Mouse (Mus musculus) thymus, postnatal 36 days (tissue): ENCODE measurements around the gene Cbx5.

Source experiments
- DNase-seq, 2 experiments: peaks; one replicate each; pipeline ENCODE4 v3.0.0; 2022; ENCODE audit warnings: mixed read lengths in 2 of 2

Gene Cbx5

GRCm38 (mm10) chr15:103205156-103205555 is 34.5 kb downstream of the Cbx5 start:
- no peak for DNase-seq

DNA sequence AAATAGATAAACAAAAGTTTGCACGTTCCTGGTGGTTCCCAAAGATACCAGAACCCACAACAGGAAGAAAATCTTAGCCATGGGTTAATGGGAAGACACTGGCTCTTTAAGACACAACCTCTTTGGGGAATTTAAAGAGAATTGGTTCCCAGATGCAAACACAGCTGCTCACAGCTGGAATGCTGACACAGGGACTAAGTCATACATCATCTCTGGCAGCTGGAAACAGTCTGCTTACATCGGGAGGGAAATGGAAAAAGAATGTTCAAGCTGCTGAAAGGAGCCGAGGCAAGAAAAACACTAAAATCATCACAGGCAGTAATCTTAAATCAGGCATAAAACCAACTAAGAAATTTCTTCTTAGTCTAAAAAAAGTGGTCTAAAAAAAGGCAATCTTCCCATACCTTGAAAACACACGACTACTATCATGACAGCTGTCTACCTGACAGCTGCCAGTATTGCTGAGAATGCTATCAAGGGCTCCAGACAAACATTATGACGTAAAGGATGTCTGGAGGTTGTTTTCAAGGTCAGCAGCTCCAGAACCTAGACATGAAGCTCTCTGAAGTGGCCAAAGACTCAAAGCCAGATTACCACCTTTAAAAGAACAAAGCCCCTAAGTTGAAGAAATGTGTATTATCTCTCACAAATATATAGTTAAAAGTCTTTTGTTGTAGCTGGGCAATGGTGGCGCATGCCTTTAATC is 37.4 kb downstream of the Cbx5 start:
- DNase-seq, result no peak

DNA sequence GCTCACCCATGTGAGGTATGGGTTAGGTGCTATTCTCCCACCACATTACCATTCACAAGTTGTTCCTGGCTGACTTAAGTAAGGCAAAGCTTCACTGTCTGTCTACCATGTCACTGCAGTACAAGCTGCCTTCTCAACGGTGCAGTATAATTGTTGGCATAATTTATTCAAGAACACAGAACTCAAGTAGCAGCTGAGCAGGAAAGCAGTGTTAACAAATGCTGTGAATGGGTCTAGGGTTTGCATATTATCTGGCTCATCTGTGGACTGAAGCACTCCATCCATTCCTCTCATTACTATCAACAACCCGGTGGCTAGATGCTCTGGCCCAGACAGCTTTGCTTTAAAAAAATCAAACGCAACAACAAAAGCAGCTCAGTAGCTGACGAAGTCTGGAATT is 41.8 kb downstream of the Cbx5 start:
- no peak for DNase-seq

GRCm38 (mm10) chr15:103196835-103197234 is 42.8 kb downstream of the Cbx5 start:
- DNase-seq, result no peak

DNA sequence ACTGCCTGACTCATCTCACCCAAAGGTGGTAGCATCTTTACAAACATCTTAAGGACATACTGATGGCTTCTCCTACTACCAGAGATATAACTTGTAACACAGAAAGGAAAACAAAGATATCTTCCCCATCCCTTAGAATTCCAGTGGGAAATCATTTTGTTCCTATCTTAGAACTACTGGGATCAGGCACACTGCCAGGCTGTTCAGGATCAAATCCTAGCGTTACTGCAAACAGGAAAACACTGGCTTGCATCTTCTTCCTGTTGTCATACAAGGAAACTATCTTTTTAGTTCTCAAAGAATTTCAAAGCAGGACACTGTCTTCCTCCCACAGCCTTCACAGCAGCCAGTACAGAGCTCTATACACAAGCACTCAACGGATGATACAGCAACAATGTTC is 46.0 kb downstream of the Cbx5 start:
- DNase-seq, result no peak

DNA sequence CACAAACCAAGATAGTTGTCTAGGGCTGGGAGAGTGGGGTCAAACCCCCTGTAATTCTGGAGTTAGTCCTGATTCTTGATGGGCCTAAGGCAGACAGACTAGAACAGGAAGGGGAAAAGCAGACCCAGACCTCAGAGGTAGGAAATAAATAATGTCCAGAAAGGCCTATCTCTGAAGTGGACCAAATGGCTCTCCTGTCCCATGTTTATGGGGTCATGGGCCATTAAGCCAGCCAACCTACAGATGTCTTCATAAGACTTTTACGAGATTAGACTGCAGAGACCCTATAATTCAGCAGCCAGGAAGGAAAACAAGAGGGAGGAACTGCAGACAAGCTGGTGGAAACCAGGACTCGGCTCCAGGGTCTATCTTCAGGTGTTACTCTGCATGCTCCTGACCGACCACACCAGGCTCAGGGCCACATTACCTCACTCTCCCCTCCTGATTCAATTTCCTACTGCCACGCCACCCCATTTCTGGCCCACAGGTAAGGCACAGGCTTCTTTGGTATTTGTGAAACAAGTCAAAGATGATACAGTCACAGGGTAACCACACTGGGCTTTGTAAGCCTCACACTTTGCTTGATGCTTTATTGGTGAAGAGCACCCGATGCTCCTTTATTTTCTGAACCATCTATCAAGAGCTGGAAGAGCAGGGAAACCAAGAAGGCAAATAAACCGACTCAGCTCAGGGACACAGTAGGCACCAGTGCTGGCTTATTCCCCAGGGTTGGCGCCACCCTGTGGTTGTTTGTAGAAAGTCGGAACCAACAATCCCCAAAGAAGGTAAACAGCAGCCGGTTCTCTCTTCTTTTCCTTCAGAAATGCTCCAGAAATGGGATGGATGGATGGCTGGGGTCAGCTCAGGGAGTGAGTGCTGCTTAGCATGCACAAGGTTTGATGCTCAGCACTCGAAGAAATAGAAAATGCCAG is 48.8 kb downstream of the Cbx5 start:
- peak in 1 of 2 experiments; percentile 26 for DNase-seq

DNA sequence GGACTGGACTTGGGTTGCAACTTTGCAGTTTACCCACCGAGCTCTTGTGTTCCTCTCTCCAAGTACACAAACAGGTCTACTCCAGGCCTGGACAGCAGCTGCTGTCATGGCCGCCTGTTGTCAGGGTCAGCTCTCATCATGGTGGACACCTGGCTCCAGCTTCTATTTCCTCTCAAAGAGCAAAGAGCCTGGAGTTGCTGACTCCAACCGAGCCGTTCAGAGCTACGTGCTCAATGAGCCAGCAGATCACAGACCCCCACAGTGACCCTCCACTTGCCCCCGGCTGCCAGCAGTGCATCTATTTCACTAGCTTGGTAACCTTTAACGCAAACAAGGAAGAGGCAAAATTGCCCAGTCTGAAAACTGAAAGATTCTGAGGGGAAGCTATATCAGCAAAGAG is 49.5 kb downstream of the Cbx5 start:
- no peak for DNase-seq

DNA sequence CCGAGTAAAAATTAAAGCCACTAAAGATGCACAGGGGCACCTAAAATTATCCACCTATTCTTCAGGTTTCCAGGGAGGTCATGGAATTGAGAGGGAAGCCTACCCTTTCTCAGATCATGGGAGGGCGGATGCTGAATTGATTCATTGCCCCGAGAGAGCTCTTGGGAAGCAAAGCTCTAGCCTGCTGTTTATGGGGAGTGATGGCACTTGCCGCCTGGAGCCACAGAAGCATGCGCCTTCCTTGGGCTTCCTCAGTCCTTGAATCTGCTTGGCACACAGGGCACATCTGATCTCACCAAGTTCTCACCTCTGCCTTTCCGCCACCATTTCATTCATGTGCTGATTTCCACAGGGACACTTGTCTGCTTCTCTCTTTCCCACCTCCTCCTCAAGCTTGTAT is 51.8 kb downstream of the Cbx5 start:
- no peak for DNase-seq

DNA sequence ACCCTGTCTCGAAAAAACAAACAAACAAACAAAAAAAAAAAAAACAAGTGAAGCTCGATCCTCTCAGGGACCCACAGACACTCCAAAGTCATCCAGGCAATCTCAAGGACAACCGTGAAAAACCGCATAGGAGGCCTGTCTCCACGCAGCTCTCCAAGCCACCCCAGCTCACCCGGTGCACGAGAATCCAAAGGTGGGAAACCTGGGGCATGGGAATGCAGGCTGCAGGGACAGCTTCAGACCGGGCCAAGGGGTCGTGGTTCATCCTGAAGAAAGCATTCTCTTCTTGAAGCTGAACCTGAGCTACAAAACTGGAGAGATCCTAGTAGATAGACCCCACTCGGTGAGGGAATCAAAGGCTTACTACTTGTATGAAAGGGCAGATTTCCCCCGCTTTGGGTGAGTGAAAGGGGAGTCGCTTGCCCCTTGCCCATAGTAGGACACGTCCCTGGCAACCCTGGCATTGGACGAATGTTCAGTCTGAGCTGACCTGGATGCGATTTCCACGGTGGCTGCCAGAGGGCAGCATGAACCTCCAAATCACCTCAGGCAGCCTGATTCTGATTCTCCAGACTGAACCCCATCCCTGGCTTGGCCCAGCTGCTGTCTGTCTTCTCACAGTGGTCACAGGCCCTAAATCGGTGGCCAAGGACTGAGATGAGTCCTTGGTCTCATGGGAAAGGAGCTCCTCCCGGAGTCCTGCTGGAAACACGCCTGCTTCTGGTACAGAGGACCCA is 54.0 kb downstream of the Cbx5 start:
- peak in 1 of 2 experiments; percentile 29 for DNase-seq

DNA sequence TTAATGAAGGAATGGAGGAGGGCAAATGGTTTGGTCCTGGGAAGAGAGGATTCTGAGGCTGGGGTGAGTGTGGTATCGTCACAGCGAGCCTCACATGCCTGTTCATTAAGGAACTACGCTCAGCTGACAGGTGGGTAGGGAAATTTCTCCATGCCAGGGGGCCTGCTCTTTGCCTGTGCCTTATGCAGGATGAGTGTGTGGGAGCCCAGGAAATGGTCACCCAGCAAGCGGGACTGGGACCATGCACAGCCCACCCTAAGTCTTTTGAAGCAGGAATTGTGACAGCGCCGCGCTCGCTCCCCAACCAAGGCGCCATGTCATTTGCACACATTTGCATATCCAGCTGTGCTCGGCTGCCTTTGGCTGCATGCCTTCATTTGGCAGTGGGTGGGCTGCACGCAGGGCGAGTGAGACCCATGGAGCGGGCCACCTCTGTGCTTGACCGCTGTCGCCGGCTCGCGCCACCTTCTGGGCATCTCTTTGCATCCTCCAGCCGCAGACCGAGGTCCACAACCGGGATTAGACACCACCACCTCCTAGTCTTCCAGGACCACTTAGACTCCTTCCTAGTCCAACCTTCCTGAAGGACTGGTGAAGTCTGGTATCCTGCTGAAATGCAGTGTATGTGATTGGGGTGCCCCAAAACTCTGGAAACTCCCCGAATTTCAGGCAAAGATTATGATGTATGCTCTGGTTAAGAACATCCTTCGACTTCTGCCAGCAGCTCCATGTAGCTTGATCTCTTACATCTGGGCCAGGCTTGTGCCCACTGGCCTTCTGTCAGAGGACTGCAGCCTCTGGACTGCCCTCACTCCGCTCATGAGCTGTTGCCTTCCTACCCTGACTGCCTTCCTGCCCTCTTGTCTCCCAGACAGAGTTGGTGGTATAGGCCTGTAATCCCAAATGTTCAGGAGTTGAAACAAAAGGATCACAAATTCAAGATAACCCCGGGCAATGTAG is 55.7 kb downstream of the Cbx5 start:
- DNase-seq, result no peak

- DNase-seq, result peak; percentile 53 to 55
Measured at GRCm38 (mm10) chr15:103183135-103183534, 56.5 kb downstream of the Cbx5 start.

DNA sequence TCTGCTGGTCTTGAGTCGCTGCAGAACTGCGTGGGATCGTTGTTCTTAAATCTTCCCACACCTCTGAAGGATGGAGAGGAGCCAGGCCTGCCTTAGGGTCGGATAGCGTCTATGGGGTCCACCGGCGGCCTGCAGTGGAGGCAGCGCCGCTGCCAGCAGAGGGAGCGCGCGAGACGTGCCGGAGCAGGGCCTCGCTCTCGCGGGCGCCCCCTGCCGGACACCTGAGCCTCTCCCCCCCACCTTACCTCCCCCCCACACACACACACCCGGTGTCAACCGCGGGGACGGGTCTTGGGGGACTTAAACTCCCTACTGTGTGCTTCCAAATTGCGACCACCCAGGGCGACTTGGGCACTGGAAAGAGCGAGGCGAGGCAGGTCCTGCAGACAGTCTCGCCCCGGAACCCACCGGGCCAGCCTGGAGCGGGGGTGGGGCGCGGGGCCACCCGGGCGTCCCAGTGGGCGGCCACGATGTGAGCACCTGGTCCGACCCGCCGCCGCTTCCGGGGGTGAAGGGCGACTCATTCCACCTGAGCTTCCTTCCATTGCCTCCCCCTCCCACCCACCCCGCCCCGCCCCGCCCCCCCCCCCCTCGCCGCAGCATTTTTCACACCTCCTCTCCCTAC is 57.3 kb downstream of the Cbx5 start:
- peak; percentile 80 to 81 for DNase-seq

GRCm38 (mm10) chr15:103180406-103180805 is 59.2 kb downstream of the Cbx5 start:
- no peak for DNase-seq

DNA sequence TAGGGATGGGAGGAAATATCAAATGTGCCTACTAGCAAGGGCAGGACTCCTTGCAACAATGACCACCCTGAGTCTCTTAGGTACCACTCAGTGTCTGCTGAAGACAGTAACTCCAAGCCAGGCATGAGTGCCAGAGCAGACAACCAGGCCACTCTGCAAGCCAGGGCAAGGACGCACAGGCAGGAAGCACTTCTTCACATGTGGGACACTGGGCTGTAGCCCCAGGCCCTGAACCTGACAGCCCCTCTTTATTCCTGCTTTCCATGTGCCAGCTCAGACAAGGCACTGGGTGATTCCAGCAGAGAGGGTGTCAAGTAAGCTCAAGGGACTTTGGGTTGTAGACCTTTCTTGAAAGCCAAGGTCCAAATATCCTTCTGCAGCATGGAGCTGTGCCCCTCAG is 60.8 kb downstream of the Cbx5 start:
- DNase-seq, result no peak

GRCm38 (mm10) chr15:103178137-103178536 is 61.5 kb downstream of the Cbx5 start:
- DNase-seq, result peak; percentile 49 to 56

- DNase-seq, result no peak
Measured at GRCm38 (mm10) chr15:103177611-103178041, 62.0 kb downstream of the Cbx5 start.

DNA sequence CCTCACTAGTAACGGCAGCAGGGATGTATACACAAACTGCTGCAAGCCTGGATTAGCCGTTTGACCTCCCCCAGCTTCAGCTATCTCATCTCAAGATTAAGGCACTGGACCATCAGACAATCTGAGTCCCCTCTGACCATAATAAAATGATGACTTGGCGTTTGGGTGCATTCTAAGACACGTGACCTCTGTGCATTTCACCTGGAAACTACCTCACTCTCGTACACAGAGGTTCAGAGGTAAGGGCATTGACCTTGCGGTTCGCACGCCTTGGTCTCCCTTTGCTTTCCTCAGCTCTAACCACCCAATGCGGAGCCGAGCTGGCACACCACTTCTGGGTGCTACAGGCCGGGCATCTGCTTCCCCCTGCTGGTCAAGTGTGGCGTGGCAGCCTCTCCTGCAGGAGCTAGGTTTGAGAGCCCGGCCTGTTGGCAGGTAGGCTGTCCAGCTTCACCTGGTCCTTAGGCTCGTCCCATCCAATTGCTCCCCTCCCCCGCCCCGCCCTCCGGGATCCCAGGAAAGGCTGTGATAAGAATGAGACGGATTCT is 62.7 kb downstream of the Cbx5 start:
- peak; percentile 84 to 89 for DNase-seq

- no peak for DNase-seq
Measured at GRCm38 (mm10) chr15:103173251-103173650, 66.4 kb downstream of the Cbx5 start.

DNA sequence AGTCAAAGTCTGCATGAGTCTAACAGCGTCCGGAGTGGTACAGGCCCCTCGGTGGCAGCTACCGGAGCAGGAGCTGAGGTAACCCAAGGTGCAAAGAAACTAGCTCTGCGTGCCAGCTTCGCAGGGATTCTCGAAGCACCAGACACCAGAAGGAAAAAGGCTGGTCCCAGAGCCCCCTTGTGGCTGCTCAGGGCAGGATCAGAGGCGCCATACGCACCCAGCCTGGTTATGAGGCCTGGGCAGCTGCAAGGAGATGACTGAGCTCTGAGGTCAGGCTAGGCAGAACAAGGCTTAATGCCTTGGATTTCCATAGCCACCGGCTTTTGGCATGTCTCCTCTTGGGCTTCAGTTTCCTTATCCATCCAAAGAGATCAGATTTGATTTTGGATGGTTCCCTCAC is 67.1 kb downstream of the Cbx5 start:
- peak; percentile 43 to 55 for DNase-seq

DNA sequence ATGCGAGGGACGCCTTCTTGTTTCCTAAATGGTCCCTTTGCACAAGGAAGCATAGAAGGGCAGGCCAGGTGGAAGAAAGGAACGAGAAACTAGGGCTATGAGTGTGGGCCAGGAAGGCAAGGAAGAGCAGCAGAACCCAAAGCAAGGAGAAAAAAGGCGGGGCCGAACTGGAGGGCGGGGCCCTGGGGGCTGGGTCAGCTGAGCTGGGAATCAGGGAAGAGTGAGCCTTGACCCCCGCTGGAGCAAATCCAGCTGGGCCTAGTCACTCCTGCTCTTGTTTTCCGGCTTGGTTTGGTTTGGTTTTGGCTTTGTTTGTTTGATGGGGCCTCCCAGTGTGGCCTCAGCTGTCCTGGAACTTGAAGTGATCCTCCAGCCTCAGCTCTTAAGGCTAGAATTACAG is 68.3 kb downstream of the Cbx5 start:
- no peak for DNase-seq

DNA sequence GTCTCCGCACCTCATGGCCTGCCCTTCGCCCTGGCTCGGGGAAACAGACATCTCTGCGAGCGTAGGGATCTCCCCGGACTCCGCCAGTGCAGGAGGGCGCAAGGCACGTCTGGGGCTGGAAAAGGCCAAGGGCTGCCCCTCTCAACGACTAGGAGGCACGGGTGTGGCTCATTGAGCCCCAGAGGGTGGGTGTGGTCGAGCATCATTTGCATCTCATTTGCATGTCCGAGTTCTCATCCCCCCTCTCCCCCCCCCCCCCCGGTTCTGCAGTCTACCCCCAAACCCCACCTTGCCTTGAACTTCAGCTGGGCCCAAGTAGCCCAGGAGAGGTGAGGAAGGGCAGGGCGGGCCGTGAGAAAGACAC is 69.3 kb downstream of the Cbx5 start:
- DNase-seq, result no peak
